Mouse (Mus musculus): ENCODE results near the gene H2afj.
A peak's percentile ranks its signal among the peaks of the same experiment; 100 is the strongest.
"Not testable (repeated sequence)": the region's sequence is repeated elsewhere in the genome, so short reads cannot be mapped to it uniquely, and the experiment has no call there.

H2afj gene

GRCm38 (mm10) chr6:136808014-136808417, at the start of gene H2afj:
Gene H2afj (plus strand): TSS chr6:136808244.
- peak; percentile 99 for DNase-seq

GRCm38 (mm10) chr6:136763912-136764311, 44.1 kb upstream of the H2afj start:
- no peak for DNase-seq

GRCm38 (mm10) chr6:136769143-136769542, 38.9 kb upstream of the H2afj start:
- no peak for DNase-seq

- no peak for DNase-seq
Observed at GRCm38 (mm10) chr6:136769859-136770258, 38.2 kb upstream of the H2afj start.

GRCm38 (mm10) chr6:136776392-136776791, 31.7 kb upstream of the H2afj start:
- no peak for DNase-seq

GRCm38 (mm10) chr6:136781377-136781986, 26.6 kb upstream of the H2afj start, which contains the start of gene Gucy2c:
Gene Gucy2c (minus strand): TSS chr6:136781765.
- DNase-seq = no peak

GRCm38 (mm10) chr6:136782146-136782545, 25.9 kb upstream of the H2afj start:
- no peak for DNase-seq

GRCm38 (mm10) chr6:136782761-136783160, 25.3 kb upstream of the H2afj start:
- DNase-seq = no peak

- no peak for DNase-seq
Observed at GRCm38 (mm10) chr6:136789391-136789971, 18.6 kb upstream of the H2afj start.

- no peak for DNase-seq
Observed at GRCm38 (mm10) chr6:136792884-136793758, 14.9 kb upstream of the H2afj start.

- no peak for DNase-seq
Observed at GRCm38 (mm10) chr6:136793831-136794525, 14.1 kb upstream of the H2afj start.

- no peak for DNase-seq
Observed at GRCm38 (mm10) chr6:136795110-136795509, 12.9 kb upstream of the H2afj start.

- DNase-seq = no peak
Observed at GRCm38 (mm10) chr6:136795850-136796249, 12.2 kb upstream of the H2afj start.

GRCm38 (mm10) chr6:136797874-136798693, 10.0 kb upstream of the H2afj start:
- DNase-seq = not testable (repeated sequence)

GRCm38 (mm10) chr6:136800710-136801109, 7.3 kb upstream of the H2afj start:
- DNase-seq = no peak

GRCm38 (mm10) chr6:136801274-136801673, 6.8 kb upstream of the H2afj start:
- no peak for DNase-seq

- DNase-seq = no peak
Observed at GRCm38 (mm10) chr6:136803093-136803738, 4.8 kb upstream of the H2afj start.

- DNase-seq = peak; percentile 94 to 98
Observed at GRCm38 (mm10) chr6:136803739-136804633, 4.1 kb upstream of the H2afj start, which contains the start of gene Hist4h4. Gene Hist4h4 (minus strand): TSS chr6:136804415.

- no peak for DNase-seq
Observed at GRCm38 (mm10) chr6:136804705-136805408, 3.2 kb upstream of the H2afj start.

GRCm38 (mm10) chr6:136805409-136805775, 2.7 kb upstream of the H2afj start:
- no peak for DNase-seq

All from thymus, postnatal 36 days (tissue).